Mouse (Mus musculus): ENCODE data around the gene Pcnx3.

- TF ChIP-seq EP300 (IDR thresholded peaks at IDR 0.05; ENCODE audit: insufficient read depth, low read depth, low read length), result no peak
- no peak for TF ChIP-seq CTCF (IDR thresholded peaks at IDR 0.05; ENCODE audit: low read depth, low read length)
These were observed 4.5 kb downstream of the Pcnx3 start for GRCm38 (mm10) chr19:5684236-5684635.
